11 mouse cellular contexts compared by ENCODE assay signal in the genomic region with DNA sequence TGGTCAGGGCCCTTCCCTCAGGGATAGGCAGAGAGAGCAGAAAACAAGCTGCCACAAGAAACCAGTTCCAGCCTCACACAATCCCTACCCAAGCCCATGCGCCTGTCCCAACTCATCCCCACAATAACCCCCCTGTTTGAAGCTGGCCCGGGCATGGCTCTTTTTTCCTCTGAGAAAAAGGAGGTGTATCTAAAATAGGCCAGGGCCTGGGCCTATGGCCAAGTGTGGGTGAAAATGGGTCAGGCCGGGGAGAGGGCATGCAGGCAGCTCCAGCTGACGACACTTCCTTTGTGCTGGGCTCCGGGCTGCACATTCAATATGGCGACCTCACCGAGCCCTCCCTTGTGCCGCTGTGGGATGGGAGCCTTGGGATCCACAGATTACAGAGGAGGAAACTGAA. TPM values are rescaled to one million over a fixed set of nuclear protein-coding genes. Genes with fewer than 3 reads are reported as not detected.
A peak's percentile ranks its signal among the peaks of the same experiment; 100 is the strongest.
DNase-seq lines count a peak whose midpoint lies in the region; ATAC-seq and TF ChIP-seq lines count a peak whose summit lies in the region.
"Had no signal": no experiment of that assay in that cellular context is flagged by ENCODE, and none has a peak within 500 bp of the region (broad histone marks: within the 10 kb centered on the region; RNA-seq: fewer than 3 reads in every experiment).

No protein-coding gene starts in this region.

- no peak overlapping the region for H3K9ac ChIP-seq in heart, adult 2 months (ENCODE audit: low read depth, low read length)
- H3K9ac ChIP-seq in heart, embryonic 12.5 days, result no peak overlapping the region
- no peak overlapping the region for H3K9ac ChIP-seq in heart, embryonic 15.5 days
- H3K9ac ChIP-seq: limb, embryonic 12.5 days had no signal

- intact Hi-C loops in heart, adult 2 months (cut with DNase I), result no loop called here

- WGBS in heart, adult 2 months, result 53% methylated on average over 8 of the region's 8 CpGs
- WGBS in heart, embryonic 12.5 days, result 76% methylated on average over 8 of the region's 8 CpGs
- 4% methylated on average over 8 of the region's 8 CpGs for WGBS in cerebellum, adult 2 months
- 60% methylated on average over 8 of the region's 8 CpGs for WGBS in heart, embryonic 15.5 days
- 94% methylated on average over 8 of the region's 8 CpGs for WGBS in limb, embryonic 10.5 days
- 76% methylated on average over 8 of the region's 8 CpGs for WGBS in kidney, adult 2 months

- no peak for TF ChIP-seq POLR2A in heart, adult 2 months (IDR thresholded peaks at IDR 0.05; ENCODE audit: insufficient read depth, low read depth, low read length)
- TF ChIP-seq POLR2A in cerebellum, adult 2 months (IDR thresholded peaks at IDR 0.05; ENCODE audit: borderline replicate concordance, insufficient read depth, low read length), result no peak
- no peak for TF ChIP-seq POLR2A in kidney, adult 2 months (IDR thresholded peaks at IDR 0.05; ENCODE audit: low read depth, low read length)

- H3K4me3 ChIP-seq in heart, adult 2 months, result no peak overlapping the region
- H3K4me3 ChIP-seq in heart, embryonic 12.5 days, result no peak overlapping the region
- H3K4me3 ChIP-seq in cerebellum, adult 2 months (replicated peaks; ENCODE audit: insufficient read depth, low read depth, low read length), result no peak overlapping the region
- no peak overlapping the region for H3K4me3 ChIP-seq in heart, embryonic 15.5 days
- H3K4me3 ChIP-seq in limb, embryonic 10.5 days, result no peak overlapping the region
- H3K4me3 ChIP-seq in kidney, adult 2 months (ENCODE audit: insufficient read depth, low read depth, low read length), result no peak overlapping the region
- H3K4me3 ChIP-seq: limb, embryonic 12.5 days had no signal

- peak; percentile 53 to 63 for DNase-seq in heart, adult 2 months
- peak; percentile 92 to 96 for DNase-seq in cerebellum, adult 2 months
- no peak for DNase-seq in limb, embryonic 10.5 days (ENCODE audit: low spot score)
- no peak for DNase-seq in kidney, adult 2 months
- DNase-seq in embryo, embryonic 10.5 days (ENCODE audit: low spot score), result no peak
- no peak for DNase-seq in kidney, postnatal 14 days

- TF ChIP-seq EP300 in heart, adult 2 months (IDR thresholded peaks at IDR 0.05; ENCODE audit: insufficient read depth, low read depth, low read length), result no peak

- H3K4me2 ChIP-seq in heart, embryonic 12.5 days, result no peak overlapping the region
- no peak overlapping the region for H3K4me2 ChIP-seq in heart, embryonic 15.5 days
- H3K4me2 ChIP-seq: limb, embryonic 12.5 days; midbrain, embryonic 11.5 days had no signal

- peaks cover 4% of the 10 kb centered on the region; the same call in 1 of the 2 replicates for H3K9me3 ChIP-seq in heart, embryonic 12.5 days (replicated peaks)
- no peaks in the 10 kb centered on the region for H3K9me3 ChIP-seq in heart, embryonic 15.5 days (replicated peaks)
- no peaks in the 10 kb centered on the region for H3K9me3 ChIP-seq in limb, embryonic 10.5 days (replicated peaks)

- H3K79me2 ChIP-seq in heart, adult 2 months (replicated peaks; ENCODE audit: control insufficient read depth, insufficient read depth, low read length), result no peaks in the 10 kb centered on the region

- H3K27me3 ChIP-seq in heart, adult 2 months (ENCODE audit: control insufficient read depth, insufficient read depth, low read length), result no peaks in the 10 kb centered on the region
- H3K27me3 ChIP-seq in heart, embryonic 12.5 days (replicated peaks), result no peaks in the 10 kb centered on the region
- no peaks in the 10 kb centered on the region for H3K27me3 ChIP-seq in cerebellum, adult 2 months (ENCODE audit: control insufficient read depth, insufficient read depth, low read length)
- no peaks in the 10 kb centered on the region for H3K27me3 ChIP-seq in heart, embryonic 15.5 days
- no peaks in the 10 kb centered on the region for H3K27me3 ChIP-seq in limb, embryonic 10.5 days (ENCODE audit: low read depth, poor library complexity, severe bottlenecking)
- no peaks in the 10 kb centered on the region for H3K27me3 ChIP-seq in kidney, adult 2 months (replicated peaks; ENCODE audit: control insufficient read depth, insufficient read depth, low read length)
- H3K27me3 ChIP-seq: limb, embryonic 12.5 days had no signal

- TF ChIP-seq CTCF in heart, adult 2 months (IDR thresholded peaks at IDR 0.05), result no peak
- no peak for TF ChIP-seq CTCF in cerebellum, adult 2 months (IDR thresholded peaks at IDR 0.05; ENCODE audit: borderline replicate concordance, insufficient read depth, low read depth, low read length)
- TF ChIP-seq CTCF in kidney, adult 2 months (conservative IDR thresholded peaks at IDR 0.05; ENCODE audit: insufficient read depth, insufficient read length, low read depth, low read length), result no peak

- peaks cover 3% of the 10 kb centered on the region for H3K4me1 ChIP-seq in heart, adult 2 months (ENCODE audit: control insufficient read depth, insufficient read depth, low read length)
- peaks cover 28% of the 10 kb centered on the region for H3K4me1 ChIP-seq in heart, embryonic 12.5 days (replicated peaks)
- H3K4me1 ChIP-seq in cerebellum, adult 2 months (ENCODE audit: control insufficient read depth, insufficient read depth, low read length), result peaks cover 42% of the 10 kb centered on the region
- H3K4me1 ChIP-seq in heart, embryonic 15.5 days (replicated peaks), result peaks cover 33% of the 10 kb centered on the region
- peaks cover 28% of the 10 kb centered on the region for H3K4me1 ChIP-seq in limb, embryonic 10.5 days
- no peaks in the 10 kb centered on the region for H3K4me1 ChIP-seq in kidney, adult 2 months (ENCODE audit: control insufficient read depth, insufficient read depth, low read length)

- no peaks in the 10 kb centered on the region for H3K36me3 ChIP-seq in heart, adult 2 months (ENCODE audit: control insufficient read depth, insufficient read depth, low read length)
- no peaks in the 10 kb centered on the region for H3K36me3 ChIP-seq in heart, embryonic 12.5 days
- no peaks in the 10 kb centered on the region for H3K36me3 ChIP-seq in heart, embryonic 15.5 days
- no peaks in the 10 kb centered on the region for H3K36me3 ChIP-seq in limb, embryonic 10.5 days
- no peaks in the 10 kb centered on the region for H3K36me3 ChIP-seq in kidney, adult 2 months (ENCODE audit: control insufficient read depth, insufficient read depth, low read length)
- H3K36me3 ChIP-seq: limb, embryonic 12.5 days had no signal

- H3K27ac ChIP-seq in heart, adult 2 months, result no peak overlapping the region; the same call in 1 of the 2 replicates
- no peak overlapping the region for H3K27ac ChIP-seq in heart, embryonic 12.5 days (ENCODE audit: poor library complexity, severe bottlenecking)
- H3K27ac ChIP-seq in cerebellum, adult 2 months (ENCODE audit: insufficient read depth, low read length), result peak overlapping the region; percentile 96
- H3K27ac ChIP-seq in heart, embryonic 15.5 days, result peak overlapping the region; percentile 11; the same call in 1 of the 2 replicates
- H3K27ac ChIP-seq in limb, embryonic 10.5 days, result 0 out of 2 replicates have a peak overlapping the region, but pooled peaks have one; percentile 27
- no peak overlapping the region for H3K27ac ChIP-seq in kidney, adult 2 months (ENCODE audit: insufficient read depth, low read depth, low read length)
- H3K27ac ChIP-seq: limb, embryonic 12.5 days had no signal

- no peak for ATAC-seq in heart, embryonic 12.5 days (ENCODE audit: insufficient number of reproducible peaks, low FRiP score)
- ATAC-seq in heart, embryonic 15.5 days (replicated peaks; ENCODE audit: insufficient number of reproducible peaks, insufficient read depth, low FRiP score, low read depth), result peak; percentile 58; the same call in 1 of the 2 replicates

RNA-seq across cellular contexts. Expression of a gene that starts 26.4 kb away (rescaled TPM):
- total RNA-seq in heart, adult 2 months (2021), result not detected
- not detected in 2 replicates for polyA plus RNA-seq in heart, adult 2 months (2012; rRNA removed)
- not detected in 2 replicates for polyA plus RNA-seq in heart, embryonic 12.5 days (2016; fragmentation: Nextera tagmentation; extraction: Ambion mirVana)
- polyA plus RNA-seq in cerebellum, adult 2 months (2012; rRNA removed), result not detected in 2 replicates
- not detected in 2 replicates for polyA plus RNA-seq in heart, embryonic 15.5 days (2015; fragmentation: Nextera tagmentation; extraction: Ambion mirVana)
- not detected in 2 replicates for polyA plus RNA-seq in limb, embryonic 10.5 days (2016; fragmentation: Nextera tagmentation; extraction: Ambion mirVana)
- not detected in 2 replicates for polyA plus RNA-seq in kidney, adult 2 months (2012; rRNA removed)
- polyA plus RNA-seq: limb, embryonic 12.5 days; midbrain, embryonic 11.5 days; stomach, embryonic 14.5 days had no signal

RNA-seq across cellular contexts. Expression of a gene that starts 27.9 kb away (rescaled TPM):
- 1 to 10 TPM; 4.9 to 5.2 TPM for total RNA-seq in heart, adult 2 months (2021)
- 8.4 and 16.0 TPM in 2 replicates for polyA plus RNA-seq in heart, adult 2 months (2012; rRNA removed)
- polyA plus RNA-seq in heart, embryonic 12.5 days (2016; fragmentation: Nextera tagmentation; extraction: Ambion mirVana), result 14.1 and 16.1 TPM in 2 replicates
- 58.0 and 66.0 TPM in 2 replicates for polyA plus RNA-seq in cerebellum, adult 2 months (2012; rRNA removed)
- 16.6 and 20.8 TPM in 2 replicates for polyA plus RNA-seq in heart, embryonic 15.5 days (2015; fragmentation: Nextera tagmentation; extraction: Ambion mirVana)
- 3.9 and 7.4 TPM in 2 replicates for polyA plus RNA-seq in limb, embryonic 10.5 days (2016; fragmentation: Nextera tagmentation; extraction: Ambion mirVana)
- 5.2 and 5.9 TPM in 2 replicates for polyA plus RNA-seq in kidney, adult 2 months (2012; rRNA removed)

RNA-seq across cellular contexts. Expression of a gene that starts 37.9 kb away (rescaled TPM):
- total RNA-seq in heart, adult 2 months (2021), result 1 to 10 TPM in 1 of 2 experiments, under 1 TPM in 1; 0.68 to 1.5 TPM
- 2.6 and 4.2 TPM in 2 replicates for polyA plus RNA-seq in heart, adult 2 months (2012; rRNA removed)
- 1.4 and 1.5 TPM in 2 replicates for polyA plus RNA-seq in heart, embryonic 12.5 days (2016; fragmentation: Nextera tagmentation; extraction: Ambion mirVana)
- 1.7 and 3.2 TPM in 2 replicates for polyA plus RNA-seq in cerebellum, adult 2 months (2012; rRNA removed)
- polyA plus RNA-seq in heart, embryonic 15.5 days (2015; fragmentation: Nextera tagmentation; extraction: Ambion mirVana), result 0.83 and 1.5 TPM in 2 replicates
- polyA plus RNA-seq in limb, embryonic 10.5 days (2016; fragmentation: Nextera tagmentation; extraction: Ambion mirVana), result 0.33 and 0.59 TPM in 2 replicates
- polyA plus RNA-seq in kidney, adult 2 months (2012; rRNA removed), result 1.5 and 2.8 TPM in 2 replicates

Comparison
In these comparisons a context has a peak if more than half of its experiments do, and no peak if none do; other contexts are left out.
1. H3K27ac ChIP-seq: peak in cerebellum, adult 2 months (single experiment), heart, embryonic 15.5 days (single experiment) and limb, embryonic 10.5 days (single experiment); none in heart, adult 2 months (single experiment), heart, embryonic 12.5 days (single experiment) and kidney, adult 2 months (single experiment).
2. DNase-seq: peak in heart, adult 2 months (2 of 2) and cerebellum, adult 2 months (2 of 2); none in limb, embryonic 10.5 days (single experiment), kidney, adult 2 months (single experiment), embryo, embryonic 10.5 days (single experiment) and kidney, postnatal 14 days (single experiment).